Mouse (Mus musculus) lung, embryonic 16.5 days (tissue): Measurements from ENCODE around the gene Tnfrsf18. TPM values are rescaled to one million over a fixed set of nuclear protein-coding genes. Genes with fewer than 3 reads are reported as not detected.

Source experiments
- ATAC-seq: fragments of 200-750 bp; cut with Nextera tagmentation; 2 replicates; pipeline ENCODE4 v1.8.0; 2017; ENCODE audit warnings: low read depth, mild to moderate bottlenecking, moderate library complexity
- H3K27ac ChIP-seq: fragments of 300-500 bp; sonication (generic); 2 replicates; pipeline ENCODE4 v1.5.1; 2014; ENCODE audit warnings: mild to moderate bottlenecking, control low read depth, low read length
- H3K27me3 ChIP-seq: fragments of 300-500 bp; sonication (generic); 2 replicates; pipeline ENCODE4 v1.6.1; 2014; ENCODE audit warnings: low read depth, low read length, mixed read lengths; ENCODE audit not compliant: control insufficient read depth, insufficient read depth
- H3K36me3 ChIP-seq: fragments of 300-500 bp; sonication (generic); 2 replicates; pipeline ENCODE4 v1.6.1; 2014; ENCODE audit warnings: low read length; ENCODE audit not compliant: control insufficient read depth, insufficient read depth
- H3K4me1 ChIP-seq: fragments of 300-500 bp; sonication (generic); replicated peaks from 2 replicates; pipeline ENCODE4 v1.6.1; 2014; ENCODE audit warnings: low read length, mixed read lengths; ENCODE audit not compliant: control insufficient read depth, insufficient read depth
- H3K4me2 ChIP-seq: fragments of 300-500 bp; sonication (generic); 2 replicates; pipeline ENCODE4 v1.6.1; 2014; ENCODE audit warnings: low read depth, low read length, control low read depth
- H3K4me3 ChIP-seq: fragments of 300-500 bp; sonication (generic); 2 replicates; pipeline ENCODE4 v1.5.1; 2014; ENCODE audit warnings: mild to moderate bottlenecking, low read length, control low read depth
- H3K9ac ChIP-seq: fragments of 300-500 bp; sonication (generic); 2 replicates; pipeline ENCODE4 v1.6.1; 2014; ENCODE audit warnings: low read length, control low read depth
- H3K9me3 ChIP-seq: fragments of 300-500 bp; sonication (generic); 2 replicates; pipeline ENCODE4 v1.6.1; 2016; ENCODE audit warnings: low read length; ENCODE audit not compliant: control insufficient read depth
- WGBS: fragments of 180-500 bp; shearing (Covaris S2); extraction: QIAGEN DNeasy Blood & Tissue Kit; methylation state at CpG from one replicate; pipeline ENCODE4 v1.1.7; 2014; 5-methylcytosine and 5-hydroxymethylcytosine counted together
- polyA plus RNA-seq: library from polyadenylated mRNA; unstranded; fragments of >200 nt; fragmentation: Nextera tagmentation; extraction: Ambion mirVana; gene quantifications from 2 replicates; pipeline ENCODE4 v1.2.1, GENCODE M21; 2015

Tnfrsf18 gene
- polyA plus RNA-seq, 1 experiment from 2014 or later = 1.5 TPM

DNA sequence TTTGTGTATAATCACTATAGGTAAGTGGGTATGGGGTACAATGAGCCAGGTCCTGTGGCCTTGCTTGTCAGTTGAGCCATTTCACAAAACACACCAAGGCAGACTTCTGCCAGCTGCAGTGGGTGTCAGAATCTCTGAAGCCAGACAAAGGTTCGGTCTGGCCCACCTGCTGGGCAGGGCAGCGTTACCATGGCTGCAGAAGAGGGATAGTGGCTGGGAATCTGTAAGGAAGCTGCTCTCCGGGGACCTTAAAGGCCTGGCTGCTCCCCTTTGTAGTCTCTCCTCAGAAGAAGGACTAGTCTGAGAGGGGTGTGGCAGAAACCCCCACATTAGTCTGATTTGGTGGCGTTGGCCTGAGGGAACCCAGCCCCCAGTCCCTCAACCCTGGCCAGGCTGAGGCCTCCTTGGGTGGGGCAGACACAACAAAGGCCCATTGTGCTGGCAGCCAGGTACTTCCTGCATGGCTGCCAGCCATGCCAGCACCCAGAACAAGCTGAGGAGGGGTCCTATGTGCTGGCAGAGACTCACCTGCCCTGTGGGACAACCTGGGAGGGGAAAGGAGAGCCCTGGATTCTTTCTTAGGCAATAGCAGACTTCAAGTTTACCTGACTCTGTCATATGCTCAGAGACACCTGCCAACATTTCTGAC is 38.0 kb downstream of the Tnfrsf18 start:
- ATAC-seq = peak; percentile 2; the same call in 1 of the 2 replicates

DNA sequence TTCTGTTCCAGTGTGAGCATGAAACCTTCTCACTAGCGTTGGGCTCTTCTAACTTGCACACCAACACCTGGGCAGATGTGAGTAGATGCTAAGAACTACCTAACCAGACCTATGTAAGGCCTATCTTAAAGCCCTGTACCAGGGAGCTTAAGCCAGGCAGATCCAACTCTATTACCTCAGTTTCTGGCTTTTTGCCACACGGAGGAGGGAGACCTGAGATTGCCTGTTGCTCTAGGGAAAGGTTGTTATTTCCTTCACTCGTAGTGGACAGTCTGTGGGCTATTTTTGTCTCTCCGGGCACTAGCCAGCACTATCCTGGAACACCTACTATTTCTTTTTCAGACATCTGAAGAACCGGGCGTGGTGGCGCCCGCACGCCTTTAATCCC is 38.5 kb downstream of the Tnfrsf18 start:
- no peak overlapping the region for H3K4me3 ChIP-seq
- H3K4me2 ChIP-seq = no peak overlapping the region
- H3K9me3 ChIP-seq = no peaks in the 10 kb centered on the region
- 69% methylated on average over 9 of the region's 9 CpGs for WGBS
- H3K9ac ChIP-seq = no peak overlapping the region
- H3K4me1 ChIP-seq = peaks cover 7% of the 10 kb centered on the region
- no peak for ATAC-seq
- no peaks in the 10 kb centered on the region for H3K36me3 ChIP-seq
- H3K27me3 ChIP-seq = no peaks in the 10 kb centered on the region
- H3K27ac ChIP-seq = peak overlapping the region; percentile 86

More for the DNA sequence above, 38.0 kb downstream of the Tnfrsf18 start:
- H3K27me3 ChIP-seq = no peaks in the 10 kb centered on the region
- no peak overlapping the region for H3K4me2 ChIP-seq
- no peak overlapping the region for H3K4me3 ChIP-seq
- no peaks in the 10 kb centered on the region for H3K9me3 ChIP-seq
- 13% methylated on average over 4 of the region's 4 CpGs for WGBS
- H3K9ac ChIP-seq = 0 out of 2 replicates have a peak overlapping the region, but pooled peaks have one; percentile 29
- peaks cover 7% of the 10 kb centered on the region for H3K4me1 ChIP-seq
- peak overlapping the region; percentile 86 for H3K27ac ChIP-seq
- H3K36me3 ChIP-seq = no peaks in the 10 kb centered on the region

DNA sequence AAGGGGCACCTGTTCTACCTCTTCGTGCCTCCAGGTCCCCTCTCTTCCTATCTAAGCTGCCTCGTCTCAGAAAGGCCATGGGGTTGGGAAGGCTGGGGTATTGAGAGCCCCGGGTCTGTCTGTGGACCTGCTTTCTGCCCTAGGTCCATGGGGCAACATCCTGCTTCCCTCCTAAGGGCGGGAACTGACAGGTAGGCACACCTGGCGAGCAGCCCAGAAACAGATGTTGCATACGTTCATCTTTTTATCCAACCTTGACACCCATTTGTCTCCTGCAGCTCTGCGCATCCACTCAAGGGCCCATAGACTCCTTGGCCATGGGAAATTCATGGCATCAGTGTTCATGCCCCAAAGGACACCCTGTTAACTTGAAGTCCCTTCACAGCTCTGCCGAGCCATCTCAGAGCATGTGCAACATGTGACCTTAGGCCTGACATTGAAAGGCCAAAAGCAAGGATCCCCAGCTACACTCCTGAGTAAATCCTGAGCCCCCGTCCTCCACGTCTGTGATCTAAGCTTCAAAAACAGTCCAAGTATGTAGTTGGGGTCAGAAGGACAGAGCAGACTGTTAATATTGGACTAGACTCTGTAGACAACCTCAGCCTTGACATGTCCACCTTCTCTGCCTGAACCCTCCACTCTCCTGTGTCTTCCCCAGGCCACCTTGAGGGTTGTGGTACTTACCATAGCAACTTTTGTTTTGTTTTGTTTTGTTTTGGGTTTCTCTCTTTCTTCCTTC is 39.4 kb downstream of the Tnfrsf18 start:
- no peak for ATAC-seq
- Histone ChIP-seq H3K27ac (no peak overlapping the region), H3K9me3 (no peaks in the 10 kb centered on the region), H3K4me3 (no peak overlapping the region), H3K27me3 (no peaks in the 10 kb centered on the region), H3K9ac (no peak overlapping the region), H3K4me2 (no peak overlapping the region), H3K4me1 (peaks cover 7% of the 10 kb centered on the region), H3K36me3 (no peaks in the 10 kb centered on the region)
- WGBS = 80% methylated on average over 10 of the region's 10 CpGs

DNA sequence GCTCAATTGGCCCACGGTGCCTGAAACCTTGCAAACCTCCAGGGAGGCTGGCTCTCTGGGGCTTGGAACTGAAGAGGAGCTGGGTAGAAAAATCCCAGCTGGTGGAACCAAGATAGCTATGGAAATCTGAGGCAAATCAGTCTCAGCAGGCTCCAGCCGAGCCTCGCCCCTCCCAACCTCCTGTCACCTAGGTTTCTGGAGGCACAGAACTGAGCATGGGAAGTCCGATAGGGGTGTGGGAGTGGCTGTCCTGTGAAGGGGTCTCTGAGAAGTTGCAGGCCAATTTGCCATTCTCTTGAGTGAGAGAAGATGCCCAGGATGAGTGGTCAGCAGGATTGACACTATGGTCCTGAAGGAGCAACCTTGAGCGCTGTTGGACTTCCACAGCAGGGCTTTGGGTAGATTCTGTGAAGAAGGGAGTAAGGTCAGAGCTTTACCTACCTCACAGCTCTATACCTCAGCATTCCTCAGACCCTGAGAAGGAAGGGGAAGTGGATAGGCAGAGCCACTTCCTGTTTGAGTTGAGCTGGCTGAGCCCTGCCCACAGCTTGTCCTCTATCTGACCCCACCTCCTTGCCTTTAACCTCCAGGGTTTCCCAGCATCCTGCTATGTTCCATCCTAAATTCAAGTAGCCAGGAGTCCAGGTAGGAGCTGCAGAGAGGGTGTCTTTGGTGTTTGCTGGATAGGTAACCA is 41.4 kb downstream of the Tnfrsf18 start:
- no peak overlapping the region for H3K27ac ChIP-seq
- no peaks in the 10 kb centered on the region for H3K36me3 ChIP-seq
- no peak overlapping the region for H3K4me2 ChIP-seq
- WGBS = 47% methylated on average over 5 of the region's 5 CpGs
- no peak overlapping the region for H3K9ac ChIP-seq
- ATAC-seq = no peak
- H3K4me1 ChIP-seq = peaks cover 7% of the 10 kb centered on the region
- no peak overlapping the region for H3K4me3 ChIP-seq
- H3K9me3 ChIP-seq = no peaks in the 10 kb centered on the region
- H3K27me3 ChIP-seq = no peaks in the 10 kb centered on the region

DNA sequence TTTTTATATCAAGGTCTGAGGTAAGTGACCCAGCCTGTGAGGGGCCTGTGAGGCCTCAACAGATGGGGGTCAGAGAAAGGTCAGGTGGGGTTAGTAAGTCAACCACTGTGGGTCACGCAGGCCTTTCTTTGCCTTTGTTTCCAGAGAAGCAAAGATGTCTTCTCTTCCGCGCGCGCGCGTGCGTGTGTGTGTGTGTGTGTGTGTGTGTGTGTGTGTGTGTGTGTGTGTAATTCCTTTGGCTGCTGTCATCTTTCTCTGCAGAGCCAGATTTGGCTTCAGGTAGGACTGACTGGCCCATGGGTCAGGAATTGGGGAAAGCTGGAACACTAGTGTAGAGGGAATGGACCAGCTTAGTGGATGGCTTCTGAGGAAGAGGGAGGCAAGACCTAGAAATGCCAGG is 43.7 kb downstream of the Tnfrsf18 start:
- Histone ChIP-seq H3K27ac (no peak overlapping the region), H3K9me3 (no peaks in the 10 kb centered on the region), H3K27me3 (no peaks in the 10 kb centered on the region), H3K4me1 (peaks cover 3% of the 10 kb centered on the region; the same call in 1 of the 2 replicates), H3K4me3 (no peak overlapping the region), H3K9ac (no peak overlapping the region), H3K4me2 (no peak overlapping the region), H3K36me3 (no peaks in the 10 kb centered on the region)
- no peak for ATAC-seq
- WGBS = 94% methylated on average over 8 of the region's 8 CpGs

DNA sequence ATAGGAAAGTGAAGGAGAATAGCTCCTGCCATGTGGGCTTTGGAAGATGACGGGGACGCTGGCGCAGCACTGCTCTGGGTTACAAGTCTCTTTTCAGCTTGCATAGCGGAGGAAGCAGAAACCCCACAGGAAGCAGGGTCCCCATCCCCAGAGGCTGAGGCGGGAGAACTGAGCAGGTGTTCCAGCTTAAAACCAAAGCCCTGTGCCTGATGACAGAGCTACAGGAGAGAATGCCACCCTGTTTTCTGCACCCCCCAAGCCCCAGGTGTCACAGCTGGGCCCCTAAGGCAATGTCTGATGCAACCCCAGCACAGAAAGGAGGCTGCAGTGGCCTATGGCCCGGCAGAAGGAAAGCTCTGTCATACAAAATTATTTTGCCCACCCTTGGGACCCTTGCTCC is 44.3 kb downstream of the Tnfrsf18 start:
- H3K36me3 ChIP-seq = no peaks in the 10 kb centered on the region
- H3K9me3 ChIP-seq = no peaks in the 10 kb centered on the region
- no peak overlapping the region for H3K4me3 ChIP-seq
- no peak overlapping the region for H3K27ac ChIP-seq
- H3K4me1 ChIP-seq = peaks cover 3% of the 10 kb centered on the region; the same call in 1 of the 2 replicates
- ATAC-seq = peak; percentile 17; the same call in 1 of the 2 replicates
- H3K27me3 ChIP-seq = no peaks in the 10 kb centered on the region
- no peak overlapping the region for H3K4me2 ChIP-seq
- H3K9ac ChIP-seq = no peak overlapping the region
- 71% methylated on average over 6 of the region's 6 CpGs for WGBS

DNA sequence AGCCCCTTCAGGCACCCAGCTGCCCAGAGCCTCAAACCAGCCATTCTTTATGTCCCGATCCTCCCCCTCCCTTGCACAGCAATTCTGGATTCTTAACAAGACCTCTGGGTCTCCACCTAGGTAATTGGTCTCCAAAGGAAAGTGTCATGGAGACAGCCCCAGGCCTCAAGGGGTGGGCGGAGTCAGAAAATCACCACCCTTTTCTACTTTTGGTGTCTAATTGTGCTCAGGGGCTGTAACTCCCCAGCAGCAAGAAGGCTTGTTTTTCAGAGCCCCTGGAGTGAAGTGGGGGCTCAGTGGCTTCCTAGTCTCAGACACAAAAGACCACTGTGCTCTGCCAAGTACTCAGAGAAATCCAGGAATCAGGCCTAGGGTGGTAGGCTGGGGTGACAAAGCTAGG is 44.8 kb downstream of the Tnfrsf18 start:
- H3K27ac ChIP-seq = no peak overlapping the region
- no peak overlapping the region for H3K4me3 ChIP-seq
- H3K4me2 ChIP-seq = no peak overlapping the region
- peaks cover 3% of the 10 kb centered on the region; the same call in 1 of the 2 replicates for H3K4me1 ChIP-seq
- H3K9me3 ChIP-seq = no peaks in the 10 kb centered on the region
- no peak overlapping the region for H3K9ac ChIP-seq
- peak; percentile 23; the same call in 1 of the 2 replicates for ATAC-seq
- no peaks in the 10 kb centered on the region for H3K36me3 ChIP-seq
- 69% methylated on average over 2 of the region's 2 CpGs for WGBS
- H3K27me3 ChIP-seq = no peaks in the 10 kb centered on the region

DNA sequence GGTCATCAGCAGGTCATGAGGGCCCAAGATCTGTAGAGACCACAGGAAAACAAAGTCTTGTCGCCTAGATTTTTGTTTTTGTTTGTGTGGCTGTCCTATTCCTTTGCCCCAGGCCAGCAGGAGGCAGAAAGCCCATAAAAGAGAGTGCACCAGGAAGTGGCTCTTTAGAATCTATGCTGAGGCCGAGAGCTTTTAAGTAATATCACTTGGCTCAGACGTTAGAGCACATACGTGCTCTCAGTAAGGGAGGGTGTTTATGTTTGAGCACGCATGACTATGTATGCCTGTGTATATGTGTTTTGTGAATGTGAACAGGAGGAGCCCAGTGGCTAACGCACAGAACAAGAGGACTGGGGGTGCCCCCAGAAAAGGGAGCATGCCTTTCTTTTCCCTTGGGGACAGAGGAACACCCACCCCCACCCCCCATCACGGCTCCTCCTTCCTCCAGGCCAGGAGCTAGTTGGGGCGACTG is 51.0 kb downstream of the Tnfrsf18 start:
- peak; percentile 29 for ATAC-seq
- H3K9me3 ChIP-seq = no peaks in the 10 kb centered on the region
- peaks cover 10% of the 10 kb centered on the region for H3K4me1 ChIP-seq
- H3K27ac ChIP-seq = peak overlapping the region; percentile 93
- H3K36me3 ChIP-seq = no peaks in the 10 kb centered on the region
- H3K4me3 ChIP-seq = peak overlapping the region; percentile 51
- peak overlapping the region; percentile 66 for H3K9ac ChIP-seq
- 11% methylated on average over 7 of the region's 8 CpGs for WGBS
- H3K27me3 ChIP-seq = peaks cover 7% of the 10 kb centered on the region; the same call in 1 of the 2 replicates
- peak overlapping the region; percentile 79 for H3K4me2 ChIP-seq
